Mouse (Mus musculus) CD4-positive, CD25-positive, alpha-beta regulatory T cell, adult 2 months (primary cell): Measurements from ENCODE around the gene Tcn2.
"Not testable (repeated sequence)": the region's sequence is repeated elsewhere in the genome, so short reads cannot be mapped to it uniquely, and the experiment has no call there.

Experiments
- DNase-seq: peaks from one replicate; pipeline ENCODE4 v3.0.0-alpha.2; 2012; ENCODE audit warnings: low read depth, low spot score

Tcn2 gene

DNA sequence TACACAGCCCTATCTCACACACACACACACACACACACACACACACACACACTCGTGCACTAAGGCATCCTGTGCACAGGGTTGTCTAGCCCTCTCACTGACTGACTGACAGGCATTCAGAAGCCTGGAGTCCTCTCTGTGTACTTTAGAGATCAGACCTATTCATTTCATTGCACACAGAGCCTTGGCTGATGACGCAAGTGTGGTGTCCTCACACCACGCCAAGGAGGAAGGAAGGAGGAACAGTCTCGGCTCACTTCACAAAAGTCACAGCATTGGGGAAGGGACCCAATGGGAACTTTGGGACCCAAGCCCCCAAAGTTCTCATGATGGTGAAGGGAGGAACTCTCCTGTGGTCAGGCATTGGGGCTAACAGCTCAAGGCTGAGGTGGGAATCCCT, 1.9 kb downstream of the Tcn2 start:
- DNase-seq: no peak

- no peak for DNase-seq
Observed at GRCm38 (mm10) chr11:3925916-3926315, 6.0 kb downstream of the Tcn2 start.

DNA sequence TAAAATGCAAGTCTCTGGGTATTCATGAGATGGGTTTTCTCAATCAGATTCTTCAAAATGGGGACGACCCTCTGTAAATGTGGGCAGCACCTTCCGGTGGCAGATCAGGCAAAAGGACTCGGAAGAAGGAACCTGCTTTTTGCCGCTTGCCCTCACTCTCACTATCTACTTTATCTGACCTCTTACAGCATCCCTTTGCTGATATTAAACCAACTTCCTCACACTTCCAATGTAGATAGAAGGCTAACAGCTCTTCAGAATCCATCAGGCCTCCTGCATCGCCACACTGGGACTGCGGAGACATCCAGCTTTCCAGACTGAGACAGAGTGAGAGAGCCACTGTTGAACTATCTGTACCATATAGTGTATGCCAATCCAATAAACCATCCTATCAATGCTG, 9.2 kb downstream of the Tcn2 start:
- no peak for DNase-seq

- no peak for DNase-seq
Observed at GRCm38 (mm10) chr11:3922115-3922514, 9.8 kb downstream of the Tcn2 start.

- peak; percentile 78 for DNase-seq
Observed at GRCm38 (mm10) chr11:3921281-3921850, 10.6 kb downstream of the Tcn2 start.

DNA sequence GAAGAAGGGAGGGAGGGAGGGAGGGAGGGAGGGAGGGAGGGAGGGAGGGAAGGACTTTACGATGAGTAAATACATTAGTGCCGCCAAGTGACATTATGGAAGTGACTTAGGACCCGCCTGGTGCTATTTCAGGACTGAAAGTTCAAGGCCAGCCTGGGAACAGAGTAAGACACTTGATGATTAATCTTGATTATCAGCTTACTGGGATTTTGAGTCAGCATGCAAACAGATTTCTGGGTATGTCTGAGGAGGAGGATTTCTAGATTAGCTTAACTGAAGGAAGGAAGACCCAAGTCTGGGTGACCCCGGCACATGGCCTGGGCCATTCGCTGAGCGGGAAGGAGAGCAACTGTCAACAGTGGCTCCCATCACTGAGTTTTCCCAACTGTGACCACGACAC, 11.5 kb downstream of the Tcn2 start:
- no peak for DNase-seq

GRCm38 (mm10) chr11:3918738-3919137, 13.2 kb downstream of the Tcn2 start:
- DNase-seq: peak; percentile 64

GRCm38 (mm10) chr11:3914109-3914840, 17.7 kb downstream of the Tcn2 start, which contains the start of gene Slc35e4:
TSS of gene Slc35e4 (minus strand) at chr11:3914664.
- peak; percentile 88 for DNase-seq

- peak; percentile 88 for DNase-seq
Observed at GRCm38 (mm10) chr11:3913316-3914108, 18.4 kb downstream of the Tcn2 start.

DNA sequence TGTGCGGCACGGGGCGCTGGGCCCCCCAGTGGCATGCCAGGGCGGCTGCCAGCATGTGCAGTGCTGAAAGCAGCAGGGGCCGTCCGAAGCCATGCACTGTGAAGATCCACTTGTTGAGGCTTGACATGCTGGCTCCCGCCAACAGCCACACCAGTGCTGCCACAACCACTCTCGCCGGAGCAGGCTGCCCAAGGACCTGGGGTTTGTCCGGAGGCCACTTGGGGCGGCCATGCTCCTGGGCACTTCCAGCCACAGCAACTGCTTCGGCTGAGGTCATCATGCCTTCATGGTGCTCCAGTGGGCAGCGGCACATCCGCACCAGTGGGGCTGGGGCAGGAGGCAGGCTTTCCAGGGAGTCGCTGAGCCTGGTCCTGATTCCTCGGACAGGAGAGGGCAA, 19.1 kb downstream of the Tcn2 start:
- DNase-seq: peak; percentile 30

- DNase-seq: peak; percentile 7
Observed at GRCm38 (mm10) chr11:3912100-3912874, 19.7 kb downstream of the Tcn2 start.

- not testable (repeated sequence) for DNase-seq
Observed at GRCm38 (mm10) chr11:3911440-3911839, 20.5 kb downstream of the Tcn2 start.

- no peak for DNase-seq
Observed at GRCm38 (mm10) chr11:3910513-3911310, 21.2 kb downstream of the Tcn2 start.

GRCm38 (mm10) chr11:3909236-3909635, 22.7 kb downstream of the Tcn2 start:
- DNase-seq: no peak

GRCm38 (mm10) chr11:3905446-3905845, 26.5 kb downstream of the Tcn2 start:
- no peak for DNase-seq

- no peak for DNase-seq
Observed at GRCm38 (mm10) chr11:3904673-3905072, 27.3 kb downstream of the Tcn2 start.

DNA sequence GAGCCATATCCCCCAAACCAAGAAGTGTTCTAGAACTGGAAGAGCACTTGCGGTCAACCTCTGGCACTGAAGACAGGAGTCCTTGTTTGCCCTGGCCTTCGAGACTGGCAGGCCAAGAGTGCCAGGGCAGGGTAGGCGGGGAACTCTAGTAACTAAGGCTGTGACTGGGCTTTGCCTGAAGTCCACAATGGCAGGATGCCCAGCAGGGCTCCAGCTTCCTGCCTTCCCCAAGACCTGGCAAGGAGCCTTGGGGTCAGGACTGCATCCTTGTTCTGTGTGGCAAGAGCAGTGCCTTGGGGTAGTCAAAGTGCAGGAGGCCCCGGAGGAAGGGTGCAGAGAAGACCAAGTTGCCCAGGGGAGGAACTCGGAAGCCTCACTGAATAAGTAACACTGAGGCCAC, 28.9 kb downstream of the Tcn2 start:
- no peak for DNase-seq

DNA sequence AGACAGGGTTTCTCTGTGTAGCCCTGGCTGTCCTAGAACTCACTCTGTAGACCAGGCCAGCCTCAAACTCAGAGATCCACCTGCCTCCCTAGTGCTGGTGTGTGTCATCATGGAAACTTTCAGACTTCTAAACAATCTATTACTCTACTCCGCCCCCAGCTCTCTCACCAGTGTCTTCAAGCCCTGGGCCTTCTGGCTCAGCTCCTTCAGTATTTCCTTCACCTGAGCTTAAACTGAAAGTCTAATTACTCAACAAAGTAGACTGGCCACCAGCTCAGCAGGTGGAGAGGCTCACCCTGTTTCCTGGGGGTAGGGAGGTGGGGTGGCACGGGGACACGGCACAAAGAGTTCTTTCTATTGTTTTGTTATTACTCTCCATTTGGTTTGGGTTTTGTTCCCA, 29.4 kb downstream of the Tcn2 start:
- peak; percentile 25 for DNase-seq

GRCm38 (mm10) chr11:3900296-3900695, 31.7 kb downstream of the Tcn2 start:
- no peak for DNase-seq

- DNase-seq: no peak
Observed at GRCm38 (mm10) chr11:3895933-3896332, 36.0 kb downstream of the Tcn2 start.

- peak; percentile 36 for DNase-seq
Observed at GRCm38 (mm10) chr11:3895458-3895857, 36.5 kb downstream of the Tcn2 start.
